17 mouse cellular contexts compared by ENCODE assay signal in genomic region chr10:42002436-42002835, GRCm38 (mm10). TPM values are rescaled to one million over a fixed set of nuclear protein-coding genes. Genes with fewer than 3 reads are reported as not detected.
"Had no signal": no experiment of that assay in that cellular context is flagged by ENCODE, and none has a peak within 500 bp of the region (broad histone marks: within the 10 kb centered on the region; RNA-seq: fewer than 3 reads in every experiment).

No protein-coding gene starts in this region.

- H3K4me2 ChIP-seq: neural tube, embryonic 13.5 days; neural tube, embryonic 15.5 days; stomach, embryonic 15.5 days had no signal

- H3K27ac ChIP-seq: neural tube, embryonic 13.5 days; neural tube, embryonic 15.5 days; stomach, embryonic 15.5 days; stomach, postnatal 0 days had no signal

- H3K27me3 ChIP-seq: neural tube, embryonic 13.5 days; neural tube, embryonic 15.5 days; stomach, embryonic 15.5 days had no signal

- H3K4me3 ChIP-seq: neural tube, embryonic 13.5 days; neural tube, embryonic 15.5 days; stomach, embryonic 15.5 days had no signal

- H3K9ac ChIP-seq: neural tube, embryonic 13.5 days; neural tube, embryonic 15.5 days; stomach, embryonic 15.5 days had no signal

- H3K36me3 ChIP-seq: neural tube, embryonic 13.5 days; stomach, embryonic 15.5 days had no signal

- H3K4me1 ChIP-seq: neural tube, embryonic 13.5 days; stomach, embryonic 15.5 days had no signal

- DNase-seq: retina, postnatal 1 day; right cerebral cortex, adult 18-20 months; right cerebral cortex, postnatal 14 days; right cerebral cortex, postnatal 25 days; right cerebral cortex, postnatal 4 days; spleen, adult 18-20 months; thymus, adult 18-20 months; thymus, adult 2 months; thymus, postnatal 14 days; thymus, postnatal 25 days; thymus, postnatal 36 days; thymus, postnatal 4 days had no signal

- H3K9me3 ChIP-seq: neural tube, embryonic 13.5 days; neural tube, embryonic 15.5 days; stomach, embryonic 15.5 days had no signal

RNA-seq across cellular contexts. Expression of gene Armc2, which starts 15.8 kb away (rescaled TPM):
- total RNA-seq: neutrophil, adult 5-6 weeks had no signal
